Mouse (Mus musculus) kidney, adult 2 months (tissue): Measurements from ENCODE around the gene Lsamp.

Experiments used
- CTCF ChIP-seq: fragments of 200-500 bp; conservative IDR thresholded peaks from 2 replicates; pipeline ENCODE4 v1.5.1; 2011; ENCODE audit warnings: low read depth, mild to moderate bottlenecking, control low read depth, low read length, moderate library complexity, mixed read lengths; ENCODE audit not compliant: insufficient read depth, insufficient read length
- POLR2A ChIP-seq: fragments of 200-500 bp; IDR thresholded peaks from one replicate; pipeline ENCODE4 v1.6.1; 2011; ENCODE audit warnings: low read depth, low read length, control low read depth

DNA sequence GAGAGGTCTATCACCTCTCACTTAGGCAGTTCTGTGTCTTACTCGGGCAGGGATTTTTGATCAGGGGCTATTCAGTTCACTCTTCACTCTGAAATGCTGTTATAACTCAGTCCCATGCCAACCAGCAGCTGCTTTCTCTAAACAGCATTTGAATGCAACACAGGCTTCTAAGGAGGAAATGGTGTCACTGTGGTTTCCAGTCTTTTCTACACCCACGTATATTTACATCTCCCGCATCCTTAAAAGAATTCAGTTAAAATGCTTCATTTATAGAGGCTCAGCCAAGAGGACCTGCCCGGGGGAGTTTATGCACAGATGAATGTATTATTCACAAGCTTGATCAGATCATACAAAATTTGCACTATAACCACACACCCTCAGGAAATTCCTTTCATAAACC, 306.0 kb downstream of the Lsamp start:
- TF ChIP-seq POLR2A (no peak), CTCF (no peak)
